In the genomic region with DNA sequence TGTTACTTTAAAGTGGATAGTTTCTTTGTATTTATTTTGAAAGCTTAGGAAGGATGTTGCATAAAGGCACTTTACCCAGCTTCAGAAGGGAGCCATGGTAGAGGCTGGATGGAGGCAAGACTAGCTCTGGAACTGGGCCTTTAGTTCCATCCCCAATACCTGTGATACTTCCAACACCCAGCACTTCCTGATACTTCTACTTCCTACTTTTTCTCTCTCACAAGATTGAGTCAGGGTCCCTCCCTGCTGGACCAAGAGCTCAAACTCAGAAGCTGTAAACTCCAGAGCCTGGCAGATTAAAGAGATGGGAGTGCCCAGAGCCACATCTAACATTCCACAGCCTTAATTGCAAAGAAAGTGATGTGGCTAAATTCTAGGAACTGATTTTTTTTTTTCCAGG, we compare ENCODE assay signal across 8 mouse cellular contexts. TPM values are rescaled to one million over a fixed set of nuclear protein-coding genes. Genes with fewer than 3 reads are reported as not detected.
DNase-seq lines count a peak whose midpoint lies in the region; ATAC-seq and TF ChIP-seq lines count a peak whose summit lies in the region.

No protein-coding gene starts in this region.

- peak overlapping the region; percentile 61 for H3K9ac ChIP-seq in heart, embryonic 12.5 days
- H3K9ac ChIP-seq in MEL (ENCODE audit: control insufficient read depth, low read depth, low read length, poor library complexity, severe bottlenecking) = peak overlapping the region; percentile 80
- peak overlapping the region; percentile 74 for H3K9ac ChIP-seq in forebrain, embryonic 15.5 days (replicated peaks)
- peak overlapping the region; percentile 82 for H3K9ac ChIP-seq in liver, embryonic 16.5 days (ENCODE audit: low read depth, low read length)

- intact Hi-C loops in heart, postnatal 14 days (cut with DNase I) = loop anchor here (5.0 to 10.0 kb wide), 4 partner anchors 52 to 1830 kb away; a partner anchor contains a TSS

- no peaks in the 10 kb centered on the region for H3K27me3 ChIP-seq in heart, embryonic 12.5 days (replicated peaks)
- no peaks in the 10 kb centered on the region for H3K27me3 ChIP-seq in MEL (ENCODE audit: control insufficient read depth in 1 of 2, insufficient read depth in 2 of 2, low read length in 2 of 2)
- no peaks in the 10 kb centered on the region for H3K27me3 ChIP-seq in forebrain, embryonic 15.5 days
- no peaks in the 10 kb centered on the region for H3K27me3 ChIP-seq in liver, embryonic 16.5 days (ENCODE audit: control insufficient read depth, insufficient read depth, low read depth, low read length)

- no peak for ATAC-seq in heart, embryonic 12.5 days (ENCODE audit: insufficient number of reproducible peaks, low FRiP score)
- no peak for ATAC-seq in forebrain, embryonic 15.5 days (replicated peaks)
- no peak for ATAC-seq in liver, embryonic 16.5 days (ENCODE audit: low read depth)
- ATAC-seq in cerebellum, adult (ENCODE audit: insufficient number of reproducible peaks, low FRiP score, low TSS enrichment) = no peak

- DNase-seq in heart, postnatal 14 days = no peak
- DNase-seq in MEL (ENCODE audit: low read depth, low spot score) = peak; percentile 73
- DNase-seq in ovary, adult 18-20 months (ENCODE audit: low spot score) = no peak
- DNase-seq in layer of hippocampus, adult 9-11 months = no peak

- H3K4me3 ChIP-seq in heart, embryonic 12.5 days = peak overlapping the region; percentile 17; the same call in 1 of the 2 replicates
- peak overlapping the region; percentile 51 to 60 for H3K4me3 ChIP-seq in MEL (ENCODE audit: control insufficient read depth in 1 of 2, insufficient read depth in 1 of 2, low read depth in 2 of 2, low read length in 2 of 2)
- peak overlapping the region; percentile 47 for H3K4me3 ChIP-seq in forebrain, embryonic 15.5 days
- H3K4me3 ChIP-seq in liver, embryonic 16.5 days (ENCODE audit: low read depth, low read length) = peak overlapping the region; percentile 65

- peak overlapping the region; percentile 62 for H3K4me2 ChIP-seq in heart, embryonic 12.5 days
- peak overlapping the region; percentile 77 for H3K4me2 ChIP-seq in forebrain, embryonic 15.5 days (replicated peaks)
- peak overlapping the region; percentile 69 for H3K4me2 ChIP-seq in liver, embryonic 16.5 days (ENCODE audit: low read depth, low read length)

- H3K27ac ChIP-seq in heart, embryonic 12.5 days (ENCODE audit: poor library complexity, severe bottlenecking) = peak overlapping the region; percentile 97
- H3K27ac ChIP-seq in MEL (ENCODE audit: control insufficient read depth, low read depth, low read length) = peak overlapping the region; percentile 98
- H3K27ac ChIP-seq in forebrain, embryonic 15.5 days (replicated peaks) = peak overlapping the region; percentile 97
- H3K27ac ChIP-seq in liver, embryonic 16.5 days (ENCODE audit: low read length) = peak overlapping the region; percentile 100

- no peaks in the 10 kb centered on the region for H3K36me3 ChIP-seq in heart, embryonic 12.5 days
- H3K36me3 ChIP-seq in MEL (ENCODE audit: control insufficient read depth in 1 of 2, insufficient read depth in 2 of 2, low read length in 2 of 2) = peaks cover 0 to 37% of the 10 kb centered on the region in 2 experiments; a peak in 2 of 4 replicates
- no peaks in the 10 kb centered on the region for H3K36me3 ChIP-seq in forebrain, embryonic 15.5 days
- no peaks in the 10 kb centered on the region for H3K36me3 ChIP-seq in liver, embryonic 16.5 days (ENCODE audit: control insufficient read depth, insufficient read depth)

- no peak for TF ChIP-seq RAD21 in MEL (IDR thresholded peaks at IDR 0.05; ENCODE audit: low read depth, low read length)

- no peak for TF ChIP-seq CTCF in MEL (IDR thresholded peaks at IDR 0.05 in 2 of 3, conservative IDR thresholded peaks at IDR 0.05 in 1 of 3; ENCODE audit: control insufficient read depth in 1 of 3, insufficient read depth in 1 of 3, low read depth in 2 of 3, low read length in 3 of 3, poor library complexity in 1 of 3, severe bottlenecking in 1 of 3)

- peaks cover 19% of the 10 kb centered on the region for H3K4me1 ChIP-seq in heart, embryonic 12.5 days (replicated peaks)
- H3K4me1 ChIP-seq in MEL (ENCODE audit: control insufficient read depth in 1 of 2, insufficient read depth in 2 of 2, low read length in 2 of 2) = peaks cover 0 to 10% of the 10 kb centered on the region in 2 experiments; a peak in 2 of 4 replicates
- H3K4me1 ChIP-seq in forebrain, embryonic 15.5 days = peaks cover 50% of the 10 kb centered on the region
- H3K4me1 ChIP-seq in liver, embryonic 16.5 days (ENCODE audit: control insufficient read depth, low read depth, low read length) = peaks cover 29% of the 10 kb centered on the region

- TF ChIP-seq POLR2A in MEL (IDR thresholded peaks at IDR 0.05; ENCODE audit: control insufficient read depth in 1 of 2, insufficient read depth in 1 of 2, low read depth in 1 of 2, low read length in 2 of 2, poor library complexity in 1 of 2) = no peak

- H3K79me2 ChIP-seq in MEL (ENCODE audit: control insufficient read depth, insufficient read depth, low read length, poor library complexity) = no peaks in the 10 kb centered on the region; the same call in 1 of the 2 replicates

- TF ChIP-seq EP300 in MEL (IDR thresholded peaks at IDR 0.05; ENCODE audit: low read depth in 1 of 2, low read length in 2 of 2) = no peak

- H3K9me3 ChIP-seq in heart, embryonic 12.5 days (replicated peaks) = no peaks in the 10 kb centered on the region
- no peaks in the 10 kb centered on the region for H3K9me3 ChIP-seq in MEL (replicated peaks; ENCODE audit: insufficient read depth, low read length)
- H3K9me3 ChIP-seq in forebrain, embryonic 15.5 days = no peaks in the 10 kb centered on the region
- no peaks in the 10 kb centered on the region for H3K9me3 ChIP-seq in liver, embryonic 16.5 days (replicated peaks; ENCODE audit: control insufficient read depth, low read length)

TF ChIP-seq in MEL, 35 proteins besides CTCF, POLR2A, EP300 and RAD21:
- TF ChIP-seq NRF1 (IDR thresholded peaks at IDR 0.05; ENCODE audit: insufficient read depth, low read depth, low read length, poor library complexity, severe bottlenecking) = no peak
- TF ChIP-seq TBP (IDR thresholded peaks at IDR 0.05; ENCODE audit: low read depth, low read length) = 0 out of 2 replicates have a peak, but pooled peaks have one; percentile 35
- TF ChIP-seq MAX (IDR thresholded peaks at IDR 0.05; ENCODE audit: low read length) = no peak
- TF ChIP-seq HCFC1 (IDR thresholded peaks at IDR 0.05; ENCODE audit: low read depth, low read length) = no peak
TF ChIP-seq in MEL: peak in this region for 1.

RNA-seq across cellular contexts. Expression of a gene that starts 2.9 kb away (rescaled TPM):
- polyA plus RNA-seq in heart, embryonic 12.5 days (2016; fragmentation: Nextera tagmentation; extraction: Ambion mirVana) = 43.5 and 46.9 TPM in 2 replicates
- total RNA-seq in heart, postnatal 14 days (2021) = 100 to 1,000 TPM in 1 of 2 experiments, 10 to 100 TPM in 1; 92.0 to 119 TPM
- 1,889 and 1,922 TPM in 2 replicates for total RNA-seq in MEL (2012; rRNA removed)
- polyA plus RNA-seq in MEL (2012; ENCODE audit: insufficient read depth in 1 of 2, insufficient read length in 2 of 2, low read depth in 1 of 2, low replicate concordance in 2 of 2, missing spikeins in 1 of 2) = 10 to 100 TPM in 1 of 2 experiments, not detected in 1; 11.7 TPM
- 76.0 and 88.6 TPM in 2 replicates for polyA plus RNA-seq in forebrain, embryonic 15.5 days (2015; fragmentation: Nextera tagmentation; extraction: Ambion mirVana)
- polyA plus RNA-seq in liver, embryonic 16.5 days (2015; fragmentation: Nextera tagmentation; extraction: Ambion mirVana) = 126 and 155 TPM in 2 replicates

RNA-seq across cellular contexts. Expression of a gene that starts 8.8 kb away (rescaled TPM):
- 1.4 and 1.6 TPM in 2 replicates for polyA plus RNA-seq in heart, embryonic 12.5 days (2016; fragmentation: Nextera tagmentation; extraction: Ambion mirVana)
- total RNA-seq in heart, postnatal 14 days (2021) = 10 to 100 TPM in 1 of 2 experiments, 1 to 10 TPM in 1; 7.8 to 17.6 TPM
- total RNA-seq in MEL (2012; rRNA removed) = 150 and 212 TPM in 2 replicates
- 1 to 10 TPM in 1 of 2 experiments, not detected in 1; 1.4 TPM for polyA plus RNA-seq in MEL (2012; ENCODE audit: insufficient read depth in 1 of 2, insufficient read length in 2 of 2, low read depth in 1 of 2, low replicate concordance in 2 of 2, missing spikeins in 1 of 2)
- 4.5 and 5.1 TPM in 2 replicates for polyA plus RNA-seq in forebrain, embryonic 15.5 days (2015; fragmentation: Nextera tagmentation; extraction: Ambion mirVana)
- 6.6 and 7.7 TPM in 2 replicates for polyA plus RNA-seq in liver, embryonic 16.5 days (2015; fragmentation: Nextera tagmentation; extraction: Ambion mirVana)

RNA-seq across cellular contexts. Expression of a gene that starts 10.2 kb away (rescaled TPM):
- polyA plus RNA-seq in heart, embryonic 12.5 days (2016; fragmentation: Nextera tagmentation; extraction: Ambion mirVana) = 1.1 and 2.3 TPM in 2 replicates
- total RNA-seq in heart, postnatal 14 days (2021) = 10 to 100 TPM; 15.1 to 24.5 TPM
- total RNA-seq in MEL (2012; rRNA removed) = 924 and 1,082 TPM in 2 replicates
- under 1 TPM in 1 of 2 experiments, not detected in 1; 0.14 TPM for polyA plus RNA-seq in MEL (2012; ENCODE audit: insufficient read depth in 1 of 2, insufficient read length in 2 of 2, low read depth in 1 of 2, low replicate concordance in 2 of 2, missing spikeins in 1 of 2)
- polyA plus RNA-seq in forebrain, embryonic 15.5 days (2015; fragmentation: Nextera tagmentation; extraction: Ambion mirVana) = 1.5 and 2.0 TPM in 2 replicates
- polyA plus RNA-seq in liver, embryonic 16.5 days (2015; fragmentation: Nextera tagmentation; extraction: Ambion mirVana) = 2.2 and 3.8 TPM in 2 replicates

RNA-seq across cellular contexts. Expression of a gene that starts 10.3 kb away (rescaled TPM):
- 1.5 and 2.0 TPM in 2 replicates for polyA plus RNA-seq in heart, embryonic 12.5 days (2016; fragmentation: Nextera tagmentation; extraction: Ambion mirVana)
- 10 to 100 TPM; 45.4 to 89.0 TPM for total RNA-seq in heart, postnatal 14 days (2021)
- 1,093 and 1,255 TPM in 2 replicates for total RNA-seq in MEL (2012; rRNA removed)
- 1 to 10 TPM in 1 of 2 experiments, not detected in 1; 2.2 TPM for polyA plus RNA-seq in MEL (2012; ENCODE audit: insufficient read depth in 1 of 2, insufficient read length in 2 of 2, low read depth in 1 of 2, low replicate concordance in 2 of 2, missing spikeins in 1 of 2)
- 1.6 and 2.9 TPM in 2 replicates for polyA plus RNA-seq in forebrain, embryonic 15.5 days (2015; fragmentation: Nextera tagmentation; extraction: Ambion mirVana)
- 3.7 and 5.9 TPM in 2 replicates for polyA plus RNA-seq in liver, embryonic 16.5 days (2015; fragmentation: Nextera tagmentation; extraction: Ambion mirVana)

RNA-seq across cellular contexts. Expression of a gene that starts 13.1 kb away (rescaled TPM):
- polyA plus RNA-seq in heart, embryonic 12.5 days (2016; fragmentation: Nextera tagmentation; extraction: Ambion mirVana) = 4.5 and 4.8 TPM in 2 replicates
- 100 to 1,000 TPM; 100 to 175 TPM for total RNA-seq in heart, postnatal 14 days (2021)
- 2,580 and 3,348 TPM in 2 replicates for total RNA-seq in MEL (2012; rRNA removed)
- polyA plus RNA-seq in MEL (2012; ENCODE audit: insufficient read depth in 1 of 2, insufficient read length in 2 of 2, low read depth in 1 of 2, low replicate concordance in 2 of 2, missing spikeins in 1 of 2) = 10 to 100 TPM in 1 of 2 experiments, not detected in 1; 14.7 TPM
- 4.7 and 5.6 TPM in 2 replicates for polyA plus RNA-seq in forebrain, embryonic 15.5 days (2015; fragmentation: Nextera tagmentation; extraction: Ambion mirVana)
- 10.6 and 13.5 TPM in 2 replicates for polyA plus RNA-seq in liver, embryonic 16.5 days (2015; fragmentation: Nextera tagmentation; extraction: Ambion mirVana)
